Mouse (Mus musculus) right cerebral cortex, postnatal 10 days (tissue): ENCODE results near the gene Sf3a1.
"Not testable (repeated sequence)": the region's sequence is repeated elsewhere in the genome, so short reads cannot be mapped to it uniquely, and the experiment has no call there.

ENCODE experiments used
- DNase-seq, 2 experiments: peaks; one replicate each; pipeline ENCODE4 v3.0.0; 2021; ENCODE audit warnings: low spot score in 2 of 2

Gene Sf3a1

DNA sequence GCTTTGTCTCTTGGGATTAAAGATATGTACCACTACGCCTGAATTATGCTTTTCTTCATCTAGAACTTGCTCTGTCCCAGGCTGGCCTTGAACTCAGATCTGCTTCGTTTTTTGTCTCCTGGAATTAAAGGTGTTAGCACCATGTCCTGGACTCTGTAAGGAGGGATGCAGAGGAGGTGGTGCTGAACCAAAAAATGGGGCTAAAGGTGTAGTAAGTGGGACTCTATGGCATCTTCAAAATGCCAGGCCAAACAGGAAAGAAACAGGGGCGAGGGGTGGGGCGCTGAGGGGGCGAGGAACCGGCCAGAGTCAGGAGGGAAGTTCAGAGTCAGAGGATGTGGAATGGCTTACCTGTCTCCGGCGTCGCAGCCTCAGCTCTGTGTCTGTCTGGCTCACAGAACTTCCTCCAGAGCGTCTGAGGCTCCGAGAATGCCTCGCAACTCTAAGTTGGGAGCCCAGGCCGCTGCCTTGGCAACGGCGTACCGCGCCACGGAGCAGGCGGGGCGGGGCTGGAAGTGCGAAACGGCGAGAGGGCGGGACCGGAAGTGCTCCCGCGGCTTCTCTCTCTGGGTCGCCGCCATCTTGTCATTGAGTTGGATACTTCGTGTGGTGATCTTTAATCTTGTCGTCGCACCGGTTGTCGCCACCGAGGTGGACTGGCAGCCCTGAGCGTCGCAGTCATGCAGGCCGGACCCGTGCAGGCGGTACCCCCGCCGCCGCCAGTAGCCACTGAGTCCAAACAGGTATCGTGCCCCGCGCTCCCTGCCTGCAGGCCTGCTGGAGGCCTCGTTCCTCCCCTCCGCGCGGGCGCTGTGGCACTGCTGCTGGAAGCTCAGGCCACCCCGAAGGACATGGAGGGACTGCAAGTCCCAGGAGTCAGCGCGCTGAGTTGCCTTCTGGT, at the start of gene Sf3a1, which contains the start of gene Ccdc157:
Gene Sf3a1 (plus strand): TSS at position 543 of the 901 bp plus-strand sequence.
Gene Ccdc157 (minus strand): TSS at position 486 of the 901 bp plus-strand sequence.
- DNase-seq = peak; percentile 96 to 97

DNA sequence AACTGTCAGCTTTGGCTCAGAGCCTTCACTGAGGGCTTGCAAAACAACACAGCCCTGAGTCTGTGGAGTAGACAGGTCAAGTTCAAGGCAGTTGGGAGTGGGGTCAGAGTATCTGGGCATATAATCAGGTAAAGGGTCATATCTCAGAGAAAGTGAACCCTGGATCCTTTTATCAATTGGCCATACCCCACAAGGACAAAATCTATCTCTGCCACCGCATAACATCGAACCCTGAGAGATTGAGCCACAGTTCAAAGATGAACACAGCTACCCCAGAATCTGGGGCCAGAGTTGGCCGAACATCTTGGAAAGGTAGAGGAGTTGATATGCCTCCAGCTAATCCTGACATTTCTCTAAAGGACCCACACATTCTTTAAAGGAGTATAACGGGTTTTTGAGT, 48.1 kb upstream of the Sf3a1 start:
- no peak for DNase-seq

DNA sequence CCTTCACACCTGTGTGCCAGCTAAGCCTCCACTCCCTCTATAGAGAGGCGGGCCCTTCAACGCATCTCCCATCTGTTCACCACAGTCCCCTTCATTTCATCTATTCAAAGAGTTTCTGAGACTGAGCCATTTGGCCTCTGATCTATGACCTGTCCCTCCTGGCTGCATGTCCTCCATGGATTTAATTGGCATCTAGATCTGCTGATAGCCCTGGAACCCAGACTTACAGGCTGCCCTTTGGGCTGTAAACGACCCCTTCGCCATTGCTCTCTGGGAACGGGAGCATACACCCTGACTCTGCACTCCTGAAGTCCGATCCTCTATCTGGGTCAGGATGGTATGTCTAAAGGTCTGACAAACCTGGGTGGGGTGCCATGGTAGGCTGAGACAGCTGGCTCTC, 47.3 kb upstream of the Sf3a1 start:
- DNase-seq = no peak

DNA sequence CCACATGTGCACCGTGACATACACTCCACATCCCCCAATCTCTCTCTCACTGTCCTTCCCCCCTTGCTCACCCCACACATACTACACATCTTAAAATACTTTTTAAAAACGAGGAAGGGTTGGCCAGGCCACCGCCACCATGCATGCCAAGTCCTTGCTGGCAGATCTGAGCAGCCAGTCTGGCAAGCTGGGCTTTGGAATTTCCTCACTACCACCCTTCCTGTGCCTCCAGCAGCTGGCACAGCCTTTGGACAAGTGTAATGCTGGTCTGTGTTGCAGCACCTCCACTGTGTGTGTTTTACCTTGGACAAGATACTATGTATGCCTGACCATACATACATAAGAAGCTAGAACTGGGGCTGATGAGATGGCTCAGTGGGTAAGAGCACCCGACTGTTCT, 46.7 kb upstream of the Sf3a1 start:
- DNase-seq = peak in 1 of 2 experiments; percentile 47

DNA sequence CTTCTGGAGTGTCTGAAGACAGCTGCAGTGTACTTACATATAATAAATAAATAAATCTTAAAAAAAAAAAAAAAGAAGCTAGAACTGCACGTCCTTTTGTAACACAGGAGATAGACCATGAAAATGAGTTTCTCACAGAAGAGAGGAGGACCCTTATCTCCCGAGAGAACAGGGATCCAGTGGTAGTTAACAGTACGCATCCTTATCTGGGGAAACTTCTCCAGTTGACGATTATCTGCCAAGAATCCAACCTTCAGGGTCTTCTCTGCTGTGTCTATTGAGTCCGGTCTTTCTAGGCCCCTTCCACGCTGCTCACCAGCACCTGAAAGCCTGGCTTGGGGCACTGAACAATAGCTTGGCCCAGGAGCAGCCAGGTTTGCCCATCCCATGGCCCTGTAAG, 46.2 kb upstream of the Sf3a1 start:
- no peak for DNase-seq

DNA sequence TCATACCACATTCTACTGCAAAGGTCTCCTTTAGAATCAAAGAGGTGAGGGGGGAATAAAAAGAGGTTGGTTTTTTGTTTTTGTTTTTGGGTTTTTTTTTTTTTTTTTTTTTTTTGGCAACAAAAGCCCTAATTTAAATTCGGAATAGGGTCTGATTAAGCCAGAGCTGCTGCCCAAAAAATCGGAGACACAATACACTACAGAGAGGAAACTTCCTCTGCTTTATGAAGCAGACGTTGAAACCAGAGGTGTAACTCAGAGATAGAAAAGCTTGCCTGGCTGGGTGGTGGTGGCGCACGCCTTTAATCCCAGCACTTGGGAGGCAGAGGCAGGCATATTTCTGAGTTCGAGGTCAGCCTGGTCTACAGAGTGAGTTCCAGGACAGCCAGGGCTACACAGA, 45.6 kb upstream of the Sf3a1 start:
- not testable (repeated sequence) for DNase-seq

DNA sequence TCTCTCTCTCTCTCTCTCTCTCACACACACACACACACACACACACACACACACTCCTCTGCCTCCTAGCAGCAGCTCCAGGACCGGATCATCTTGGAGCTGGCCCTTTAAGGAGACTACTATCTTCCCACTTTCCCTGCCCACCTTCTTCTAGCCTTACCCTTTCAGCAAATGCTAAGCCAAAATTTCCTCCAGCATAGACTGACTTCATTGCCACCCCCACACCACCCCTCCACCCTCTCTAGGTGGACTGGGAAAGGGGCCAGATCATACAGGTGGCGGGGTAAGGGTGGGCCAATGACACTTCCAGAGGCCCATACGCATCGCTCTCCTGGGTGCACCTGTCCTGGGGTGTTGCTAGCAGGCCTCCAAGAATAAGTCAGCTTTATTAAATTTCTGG, 44.7 kb upstream of the Sf3a1 start:
- no peak for DNase-seq

DNA sequence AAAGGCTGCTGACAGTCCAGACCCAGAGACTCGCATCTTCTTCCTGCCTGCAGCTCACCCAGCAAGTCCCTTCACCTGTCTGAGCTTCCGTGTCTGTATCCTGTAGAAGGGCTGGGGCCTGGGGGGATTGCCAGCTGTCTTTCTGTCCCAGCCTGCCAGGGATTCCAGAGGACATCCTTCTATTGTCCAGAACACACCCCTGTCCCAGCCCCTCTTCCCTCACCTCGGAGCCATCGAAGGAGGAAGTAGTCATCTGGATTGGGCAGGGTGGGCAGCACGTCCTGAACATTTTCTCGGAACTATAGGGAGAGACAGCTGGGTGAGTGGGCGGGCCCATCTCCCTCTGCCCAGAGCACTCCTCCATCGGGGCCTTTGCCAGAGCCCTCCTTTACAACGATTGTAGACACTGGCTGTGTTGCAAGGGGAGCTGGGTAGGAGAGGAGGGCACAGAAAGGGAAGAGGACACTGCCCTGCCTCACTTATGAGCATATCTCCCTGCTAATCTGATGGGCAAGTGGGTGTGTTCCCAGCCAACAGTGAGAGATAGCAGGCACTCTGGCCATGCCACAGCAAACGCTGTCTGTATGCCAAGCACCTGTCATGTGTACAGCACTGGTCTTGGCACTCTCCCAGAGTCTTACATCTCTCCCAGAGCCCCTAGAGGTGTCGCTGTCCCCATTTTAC, 43.5 kb upstream of the Sf3a1 start:
- peak in 1 of 2 experiments; percentile 60 for DNase-seq

DNA sequence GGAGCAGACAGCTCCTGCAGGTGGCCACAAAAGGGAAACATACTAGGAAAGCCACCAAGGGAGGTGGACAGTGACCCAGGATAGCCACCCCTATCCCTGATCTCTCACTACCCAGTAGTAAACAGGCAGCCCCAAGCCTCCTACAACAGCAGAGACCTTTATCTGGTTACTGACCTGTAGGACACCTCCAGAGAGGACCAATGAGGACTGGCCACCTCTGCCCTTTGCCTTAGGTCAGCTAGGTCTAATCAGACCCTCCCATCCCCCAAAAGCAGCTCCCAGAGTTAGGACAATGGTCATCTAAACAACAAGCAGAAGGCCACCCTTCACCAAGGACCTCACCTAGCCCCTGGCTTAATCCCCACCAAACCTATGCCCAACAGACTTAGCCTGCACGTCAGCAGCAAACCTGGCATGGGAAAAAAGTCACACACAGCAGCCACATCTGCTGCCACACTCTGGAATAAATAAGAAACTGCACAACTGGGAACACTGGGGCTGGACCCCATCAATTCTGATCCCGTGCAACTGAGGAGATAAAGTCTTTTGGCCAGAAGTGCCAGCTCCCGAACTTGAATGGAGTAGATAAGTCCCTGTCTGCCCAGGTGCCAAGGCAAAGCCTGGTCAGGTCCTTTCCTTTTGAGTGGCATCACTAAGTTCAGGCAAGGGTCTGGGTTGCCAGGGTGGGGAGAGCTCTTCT, 42.6 kb upstream of the Sf3a1 start:
- DNase-seq = no peak

DNA sequence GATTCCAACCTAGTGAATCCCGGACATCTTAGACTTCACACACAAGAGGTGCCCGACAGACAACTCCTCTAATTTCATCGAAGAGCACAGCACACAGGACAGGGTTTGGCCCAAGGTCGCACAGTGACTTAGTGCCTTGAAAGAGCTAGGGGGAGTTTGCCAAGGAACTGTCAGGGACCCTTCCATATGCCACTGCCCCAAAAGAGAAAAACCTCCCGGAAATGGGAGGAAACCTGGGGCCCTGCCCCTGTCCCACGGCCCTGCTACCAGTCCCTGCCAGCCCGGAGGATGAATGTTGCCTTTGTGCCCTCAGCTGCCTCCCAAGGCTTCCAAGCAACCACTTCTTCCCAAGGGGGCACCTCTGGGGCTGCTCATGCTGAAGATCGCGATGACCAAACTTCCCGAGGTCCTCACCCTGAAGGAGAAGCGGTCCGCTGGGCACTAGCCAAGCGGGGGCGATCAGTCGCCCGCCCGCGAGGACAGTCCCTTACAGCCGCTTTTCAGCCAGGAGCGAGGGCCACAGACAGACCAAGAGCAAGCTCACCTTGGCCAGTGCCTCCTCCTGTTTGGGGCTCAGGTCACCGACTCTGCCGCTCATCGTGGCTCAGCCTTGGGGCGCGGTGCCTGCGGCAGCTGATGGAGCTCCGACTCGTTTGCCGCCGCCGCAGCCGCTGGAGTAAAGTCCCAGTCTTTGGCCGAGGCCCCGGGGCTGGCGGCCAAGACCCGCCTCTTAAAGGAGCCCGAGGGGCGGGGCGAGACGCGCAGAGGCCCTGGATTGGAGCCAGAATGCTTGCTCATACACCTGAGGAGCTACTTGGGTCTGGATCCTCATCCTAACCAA, 41.8 kb upstream of the Sf3a1 start:
- peak; percentile 81 to 82 for DNase-seq

DNA sequence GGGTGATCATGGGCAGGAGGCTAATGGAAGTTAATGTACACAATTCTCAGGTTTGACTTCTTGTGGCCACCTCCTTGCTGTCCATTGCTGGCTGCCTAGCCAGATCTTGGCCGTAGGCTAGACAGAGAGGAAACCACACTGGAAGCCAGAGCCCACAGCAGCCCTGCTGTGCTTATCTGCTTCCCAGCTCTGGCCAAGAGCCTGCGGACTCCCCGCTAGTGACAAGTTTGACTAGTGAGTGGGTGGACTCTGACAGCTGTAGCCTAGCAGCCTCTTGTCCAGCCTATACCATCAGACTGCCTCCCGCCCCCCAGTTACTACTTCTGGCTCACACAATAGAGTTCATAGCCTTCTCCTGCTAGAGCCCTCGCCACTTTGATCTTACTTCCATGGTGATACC, 40.5 kb upstream of the Sf3a1 start:
- no peak for DNase-seq

DNA sequence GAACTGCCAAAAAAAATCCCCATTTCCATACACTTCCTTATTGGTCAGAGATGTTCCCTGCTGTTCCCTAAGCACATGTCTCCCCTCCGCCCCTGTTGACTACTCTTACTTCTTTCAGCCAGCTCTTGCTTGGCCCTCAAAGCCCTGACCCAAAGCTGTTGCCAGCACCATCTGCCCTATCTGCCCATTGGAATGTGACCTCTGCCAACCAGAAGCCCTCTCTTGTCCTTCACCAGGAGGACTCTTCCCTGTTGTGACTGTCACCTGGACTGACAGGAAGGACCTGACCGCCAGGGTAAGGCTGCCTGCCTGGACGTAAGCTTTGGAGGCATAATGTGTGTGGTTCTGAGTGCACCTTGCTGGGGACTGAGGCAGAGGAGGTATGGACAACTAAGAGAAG, 38.5 kb upstream of the Sf3a1 start:
- no peak for DNase-seq

DNA sequence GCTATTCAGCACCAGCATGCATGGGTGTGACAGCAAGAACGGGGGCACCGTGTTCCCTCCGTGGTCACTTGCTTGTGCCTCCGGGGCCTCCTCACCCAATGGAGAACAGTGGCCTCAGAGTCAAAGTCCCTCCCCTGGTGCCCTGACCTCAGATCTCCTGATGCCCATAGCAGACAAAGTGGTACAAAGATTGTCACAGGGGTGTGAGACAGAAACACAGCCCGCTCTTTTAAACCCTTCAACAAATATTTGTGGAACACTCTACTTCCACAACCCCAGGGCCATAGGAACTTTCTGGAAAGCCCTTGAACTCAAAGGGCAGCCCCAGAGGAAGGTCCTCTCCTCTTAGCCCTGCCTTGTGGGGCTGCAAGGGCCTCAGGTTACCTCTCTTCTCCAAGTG, 37.9 kb upstream of the Sf3a1 start:
- no peak for DNase-seq

DNA sequence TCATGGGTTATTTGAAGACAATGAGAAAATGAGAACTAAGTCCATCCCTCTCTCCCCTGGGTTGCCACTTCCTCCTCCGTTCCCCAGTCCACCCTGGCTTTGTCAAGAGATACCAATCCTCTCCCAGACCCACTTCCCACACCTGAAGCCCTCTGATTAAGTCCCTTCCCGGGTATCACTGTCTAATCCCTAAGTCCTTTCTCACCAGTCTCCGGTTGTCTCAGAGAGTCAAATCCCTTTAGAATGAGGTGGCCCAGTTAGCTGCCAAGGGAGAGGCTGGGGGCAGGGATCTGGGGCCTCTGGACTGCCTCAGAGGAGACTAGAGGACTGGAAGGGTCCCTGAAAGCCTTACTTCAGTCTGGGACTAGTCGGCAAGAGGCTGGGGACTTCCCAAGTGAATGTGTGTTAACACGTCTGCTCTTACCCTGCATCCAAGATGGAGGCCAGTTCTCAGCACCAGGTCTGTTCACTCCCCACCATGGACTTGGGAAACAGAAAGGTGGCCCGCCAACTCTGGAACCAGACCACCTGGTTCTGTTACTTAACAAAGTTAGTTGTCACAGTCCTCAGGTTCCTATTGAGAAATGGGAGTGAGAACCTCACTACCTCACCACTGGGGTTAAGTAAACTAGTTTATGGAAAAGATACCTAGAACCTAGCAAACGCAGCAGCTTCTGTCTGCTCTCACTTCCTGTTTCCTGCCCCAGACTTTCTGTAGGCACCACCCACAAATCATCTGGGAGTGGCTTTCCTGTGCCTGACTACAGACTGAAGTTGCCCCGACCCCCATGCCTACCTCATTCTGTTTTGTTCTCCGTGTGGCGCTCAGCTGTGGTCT, 37.2 kb upstream of the Sf3a1 start, which contains the start of gene Sec14l2:
Gene Sec14l2 (minus strand): TSS at position 674 of the 838 bp plus-strand sequence.
- no peak for DNase-seq

DNA sequence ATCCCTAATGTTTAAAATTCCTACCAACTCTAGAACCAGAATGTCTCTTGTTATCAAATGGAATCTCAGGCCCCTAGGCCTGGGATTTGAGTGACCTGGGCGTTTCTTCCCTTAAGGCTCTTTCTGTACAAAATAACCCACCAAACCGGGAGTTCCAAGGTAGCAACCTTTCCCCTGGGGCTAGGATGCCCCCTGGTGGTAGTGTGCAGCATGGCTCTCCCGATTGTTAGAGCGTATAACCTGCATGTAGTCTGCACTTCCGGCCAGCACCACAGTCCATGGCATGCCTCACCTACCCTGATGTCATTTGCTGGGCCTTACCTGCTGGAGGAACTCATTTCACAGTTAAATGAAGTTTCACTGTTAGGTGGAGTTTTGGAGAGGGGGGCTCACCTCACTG, 36.2 kb upstream of the Sf3a1 start:
- DNase-seq = no peak

DNA sequence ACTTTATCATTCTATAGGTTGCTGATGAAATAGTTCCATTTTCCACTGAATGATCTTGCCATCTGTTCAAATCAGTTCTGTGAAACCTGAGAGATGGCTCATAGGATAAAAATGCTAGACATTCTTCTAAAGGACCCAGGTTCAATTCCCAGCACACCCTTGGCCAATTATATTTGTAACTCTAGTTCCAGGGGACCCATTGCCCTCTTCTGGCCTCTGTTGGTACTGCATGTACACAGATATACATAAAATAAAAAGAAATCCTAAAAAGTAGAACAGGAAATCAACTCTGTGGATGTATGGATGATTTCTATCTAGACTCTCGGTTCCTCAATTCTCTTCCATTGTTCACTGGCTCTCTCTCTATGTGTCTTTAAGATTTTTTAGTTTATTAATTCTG, 33.1 kb upstream of the Sf3a1 start:
- DNase-seq = no peak

DNA sequence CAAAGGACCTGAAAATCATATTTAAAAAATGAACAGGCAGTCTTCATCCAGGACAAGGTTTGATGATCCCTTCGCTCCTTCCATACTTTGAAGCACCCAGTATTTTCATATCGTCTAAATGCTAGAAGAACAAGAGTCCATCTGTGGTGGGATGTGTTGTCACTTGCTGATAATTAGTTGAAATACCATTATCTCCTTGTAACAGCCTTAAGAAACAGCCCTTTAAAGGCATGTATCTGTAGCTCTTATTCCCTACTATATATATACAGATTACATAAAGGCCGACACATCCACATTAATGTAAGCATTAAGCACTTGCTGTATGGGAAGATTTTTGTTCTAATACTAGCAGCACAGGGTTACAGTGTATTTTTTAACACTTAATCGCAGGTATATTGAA, 31.7 kb upstream of the Sf3a1 start:
- DNase-seq = not testable (repeated sequence)

DNA sequence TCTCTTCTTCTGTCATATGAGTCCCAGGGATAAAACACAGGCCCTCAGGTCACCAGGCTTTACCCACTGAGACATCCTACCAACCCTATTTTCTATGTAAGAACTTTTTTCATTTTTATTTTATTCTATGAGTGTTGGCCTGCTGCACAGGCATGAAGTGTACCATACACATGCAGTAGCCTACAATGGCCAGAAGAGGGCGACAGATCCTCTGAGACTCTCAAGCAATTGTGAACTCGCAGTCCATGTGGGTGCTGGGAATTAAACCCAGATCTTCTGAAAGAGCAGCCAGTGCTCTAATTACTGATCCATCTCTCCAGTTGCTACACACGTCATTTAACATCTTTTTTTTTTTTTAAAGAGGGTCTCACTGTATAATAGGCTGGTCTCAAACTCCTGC, 26.7 kb upstream of the Sf3a1 start:
- no peak for DNase-seq

DNA sequence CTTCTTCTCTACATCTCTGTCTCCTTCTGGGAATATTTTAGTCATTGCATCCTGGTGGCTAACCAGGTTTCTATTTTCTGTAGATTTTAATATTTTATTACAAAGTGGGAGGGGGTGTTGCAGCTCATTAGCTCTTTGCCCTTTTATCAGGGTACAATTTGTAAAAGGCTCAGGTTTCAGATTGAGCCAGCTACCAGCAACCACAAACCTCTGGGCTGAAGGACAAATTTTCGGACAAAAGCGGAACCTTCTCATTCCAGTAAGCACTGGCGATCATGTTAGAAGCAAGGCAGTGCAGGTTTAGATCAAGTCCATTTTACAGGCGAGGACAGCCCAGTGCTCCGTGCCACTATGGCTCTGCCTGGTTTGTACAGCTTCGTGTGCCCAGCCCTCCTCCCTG, 25.8 kb upstream of the Sf3a1 start:
- DNase-seq = no peak
